Comparison of ENCODE assay signal across 21 mouse cellular contexts in the genomic region with DNA sequence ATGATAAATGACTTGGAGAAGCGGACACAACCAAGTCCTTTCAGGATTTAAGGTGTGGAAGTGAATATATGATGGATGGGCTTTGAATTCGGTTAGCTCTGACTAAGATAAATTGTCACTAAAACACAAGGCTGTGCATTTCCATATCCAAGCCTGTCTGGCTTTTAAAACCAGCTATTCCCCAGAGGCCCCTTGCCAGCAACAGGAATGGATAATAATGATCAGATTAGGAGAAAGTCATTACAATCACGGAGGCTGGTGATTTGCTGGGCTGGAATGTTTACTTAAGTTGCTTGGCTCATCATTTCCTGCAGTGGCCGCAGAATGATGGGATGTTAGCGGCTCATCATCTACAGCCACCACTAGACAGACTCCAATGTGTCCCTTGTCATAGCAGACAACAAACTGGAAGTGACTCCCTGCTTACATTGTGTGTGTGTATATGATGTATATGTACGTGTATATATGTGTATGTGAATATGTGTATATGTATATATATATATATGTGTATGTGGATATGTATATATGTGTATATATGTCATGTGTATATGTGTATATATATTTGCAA. TPM values are rescaled to one million over a fixed set of nuclear protein-coding genes. Genes with fewer than 3 reads are reported as not detected.
DNase-seq lines count a peak whose midpoint lies in the region; ATAC-seq lines count a peak whose summit lies in the region.
"Had no signal": no experiment of that assay in that cellular context is flagged by ENCODE, and none has a peak within 500 bp of the region (broad histone marks: within the 10 kb centered on the region; RNA-seq: fewer than 3 reads in every experiment).

No protein-coding gene starts in this region.

- DNase-seq in embryonic facial prominence, embryonic 11.5 days (ENCODE audit: low spot score), result peak; percentile 49
- no peak for DNase-seq in embryonic facial prominence, embryonic 10.5 days (ENCODE audit: low spot score)
- DNase-seq in midbrain, embryonic 11.5 days (ENCODE audit: low spot score, missing footprints), result no peak
- DNase-seq in gastrocnemius, postnatal 36 days, result no peak
- DNase-seq: adrenal gland, adult 2 months; cerebellum, postnatal 36 days; kidney, adult 18-20 months; kidney, postnatal 10 days; lung, adult 2 months; right cerebral cortex, postnatal 25 days; thymus, postnatal 14 days had no signal

- no peaks in the 10 kb centered on the region for H3K36me3 ChIP-seq in embryonic facial prominence, embryonic 11.5 days (replicated peaks; ENCODE audit: control insufficient read depth, insufficient read depth, low read depth, low read length)
- no peaks in the 10 kb centered on the region for H3K36me3 ChIP-seq in embryonic facial prominence, embryonic 10.5 days (replicated peaks)
- no peaks in the 10 kb centered on the region for H3K36me3 ChIP-seq in midbrain, embryonic 11.5 days (ENCODE audit: control insufficient read depth, insufficient read depth, low read length)
- no peaks in the 10 kb centered on the region for H3K36me3 ChIP-seq in midbrain, embryonic 16.5 days (ENCODE audit: control insufficient read depth, insufficient read depth, low read length)
- no peaks in the 10 kb centered on the region for H3K36me3 ChIP-seq in hindbrain, embryonic 15.5 days
- H3K36me3 ChIP-seq in neural tube, embryonic 14.5 days (ENCODE audit: control insufficient read depth, insufficient read depth, low read length), result no peaks in the 10 kb centered on the region
- H3K36me3 ChIP-seq: limb, embryonic 10.5 days had no signal

- H3K27ac ChIP-seq in embryonic facial prominence, embryonic 11.5 days (replicated peaks; ENCODE audit: low read depth, low read length), result no peak overlapping the region
- no peak overlapping the region for H3K27ac ChIP-seq in embryonic facial prominence, embryonic 10.5 days (replicated peaks)
- H3K27ac ChIP-seq in midbrain, embryonic 11.5 days (ENCODE audit: low read depth, low read length), result no peak overlapping the region
- H3K27ac ChIP-seq in midbrain, embryonic 16.5 days (ENCODE audit: low read length), result no peak overlapping the region
- H3K27ac ChIP-seq in hindbrain, embryonic 15.5 days (replicated peaks), result no peak overlapping the region
- H3K27ac ChIP-seq in neural tube, embryonic 14.5 days (ENCODE audit: low read depth, low read length), result no peak overlapping the region
- H3K27ac ChIP-seq: layer of hippocampus, adult 2 months; left cerebral cortex, adult 2 months; limb, embryonic 10.5 days; stomach, postnatal 0 days had no signal

- no peak for ATAC-seq in embryonic facial prominence, embryonic 11.5 days (replicated peaks; ENCODE audit: insufficient number of reproducible peaks, low FRiP score, low TSS enrichment, low read depth)
- ATAC-seq in midbrain, embryonic 11.5 days (ENCODE audit: low FRiP score), result peak; percentile 62; the same call in 1 of the 2 replicates
- ATAC-seq in midbrain, embryonic 16.5 days, result no peak
- ATAC-seq in hindbrain, embryonic 15.5 days (ENCODE audit: low FRiP score, low read depth), result peak; percentile 43; the same call in 1 of the 2 replicates
- ATAC-seq in neural tube, embryonic 14.5 days (ENCODE audit: low read depth), result peak; percentile 53; the same call in 1 of the 2 replicates

- intact Hi-C loops in gastrocnemius, postnatal 36 days (cut with DNase I), result no loop called here

- no peak overlapping the region for H3K4me2 ChIP-seq in embryonic facial prominence, embryonic 11.5 days (ENCODE audit: low read depth, low read length)
- H3K4me2 ChIP-seq in midbrain, embryonic 11.5 days, result no peak overlapping the region
- no peak overlapping the region for H3K4me2 ChIP-seq in midbrain, embryonic 16.5 days (ENCODE audit: low read length)
- H3K4me2 ChIP-seq in hindbrain, embryonic 15.5 days, result no peak overlapping the region
- no peak overlapping the region for H3K4me2 ChIP-seq in neural tube, embryonic 14.5 days (ENCODE audit: low read depth, low read length)
- H3K4me2 ChIP-seq: liver, embryonic 11.5 days had no signal

- H3K9ac ChIP-seq in embryonic facial prominence, embryonic 11.5 days (replicated peaks; ENCODE audit: low read length), result no peak overlapping the region
- H3K9ac ChIP-seq in midbrain, embryonic 11.5 days (ENCODE audit: low read length), result no peak overlapping the region
- H3K9ac ChIP-seq in midbrain, embryonic 16.5 days (ENCODE audit: low read depth, low read length), result no peak overlapping the region
- no peak overlapping the region for H3K9ac ChIP-seq in hindbrain, embryonic 15.5 days
- H3K9ac ChIP-seq in neural tube, embryonic 14.5 days (replicated peaks; ENCODE audit: low read depth, low read length), result no peak overlapping the region

- no peak overlapping the region for H3K4me3 ChIP-seq in embryonic facial prominence, embryonic 11.5 days (ENCODE audit: low read depth, low read length)
- no peak overlapping the region for H3K4me3 ChIP-seq in embryonic facial prominence, embryonic 10.5 days
- H3K4me3 ChIP-seq in midbrain, embryonic 11.5 days (ENCODE audit: low read depth, low read length), result no peak overlapping the region
- no peak overlapping the region for H3K4me3 ChIP-seq in midbrain, embryonic 16.5 days (ENCODE audit: low read depth, low read length)
- no peak overlapping the region for H3K4me3 ChIP-seq in hindbrain, embryonic 15.5 days
- no peak overlapping the region for H3K4me3 ChIP-seq in neural tube, embryonic 14.5 days (ENCODE audit: low read depth, low read length)
- H3K4me3 ChIP-seq: layer of hippocampus, adult 2 months; left cerebral cortex, adult 2 months; limb, embryonic 10.5 days; megakaryocyte, embryonic 14.5 days had no signal

- no peaks in the 10 kb centered on the region for H3K27me3 ChIP-seq in embryonic facial prominence, embryonic 11.5 days (ENCODE audit: control insufficient read depth, insufficient read depth, low read length)
- H3K27me3 ChIP-seq in embryonic facial prominence, embryonic 10.5 days (replicated peaks; ENCODE audit: low read depth, poor library complexity, severe bottlenecking), result 0 out of 2 replicates have a peak, but pooled peaks cover 5% of the 10 kb centered on the region
- H3K27me3 ChIP-seq in midbrain, embryonic 11.5 days (ENCODE audit: control insufficient read depth, insufficient read depth, low read length), result no peaks in the 10 kb centered on the region
- H3K27me3 ChIP-seq in midbrain, embryonic 16.5 days (ENCODE audit: control insufficient read depth, insufficient read depth, low read depth, low read length), result no peaks in the 10 kb centered on the region
- no peaks in the 10 kb centered on the region for H3K27me3 ChIP-seq in hindbrain, embryonic 15.5 days
- no peaks in the 10 kb centered on the region for H3K27me3 ChIP-seq in neural tube, embryonic 14.5 days (ENCODE audit: control insufficient read depth, insufficient read depth, low read length)
- H3K27me3 ChIP-seq: CH12.LX had no signal

- WGBS in embryonic facial prominence, embryonic 11.5 days, result 52% methylated on average over 6 of the region's 6 CpGs
- 67% methylated on average over 6 of the region's 6 CpGs for whole genome bisulfite sequencing in embryonic facial prominence, embryonic 10.5 days
- WGBS in midbrain, embryonic 11.5 days, result 80% methylated on average over 6 of the region's 6 CpGs
- WGBS in midbrain, embryonic 16.5 days, result 49% methylated on average over 6 of the region's 6 CpGs
- 46% methylated on average over 6 of the region's 6 CpGs for WGBS in hindbrain, embryonic 15.5 days
- WGBS in neural tube, embryonic 14.5 days, result 36% methylated on average over 6 of the region's 6 CpGs

- H3K4me1 ChIP-seq in embryonic facial prominence, embryonic 11.5 days (ENCODE audit: control insufficient read depth, insufficient read depth, low read length), result peaks cover 6% of the 10 kb centered on the region; the same call in 1 of the 2 replicates
- H3K4me1 ChIP-seq in embryonic facial prominence, embryonic 10.5 days, result peaks cover 59% of the 10 kb centered on the region
- H3K4me1 ChIP-seq in midbrain, embryonic 11.5 days (ENCODE audit: control insufficient read depth, insufficient read depth, low read length), result no peaks in the 10 kb centered on the region
- H3K4me1 ChIP-seq in midbrain, embryonic 16.5 days (ENCODE audit: control insufficient read depth, insufficient read depth, low read length), result no peaks in the 10 kb centered on the region
- H3K4me1 ChIP-seq in hindbrain, embryonic 15.5 days (replicated peaks), result peaks cover 35% of the 10 kb centered on the region
- H3K4me1 ChIP-seq in neural tube, embryonic 14.5 days (ENCODE audit: control insufficient read depth, insufficient read depth, low read length), result peaks cover 17% of the 10 kb centered on the region

- H3K9me3 ChIP-seq in embryonic facial prominence, embryonic 11.5 days (replicated peaks; ENCODE audit: control insufficient read depth, low read length), result no peaks in the 10 kb centered on the region
- no peaks in the 10 kb centered on the region for H3K9me3 ChIP-seq in embryonic facial prominence, embryonic 10.5 days
- H3K9me3 ChIP-seq in midbrain, embryonic 11.5 days (ENCODE audit: control insufficient read depth, low read length), result no peaks in the 10 kb centered on the region
- H3K9me3 ChIP-seq in midbrain, embryonic 16.5 days (replicated peaks; ENCODE audit: control insufficient read depth, low read length, poor library complexity, severe bottlenecking), result no peaks in the 10 kb centered on the region
- H3K9me3 ChIP-seq in hindbrain, embryonic 15.5 days, result no peaks in the 10 kb centered on the region
- no peaks in the 10 kb centered on the region for H3K9me3 ChIP-seq in neural tube, embryonic 14.5 days (ENCODE audit: control insufficient read depth, low read length)
- H3K9me3 ChIP-seq: limb, embryonic 10.5 days; megakaryocyte, embryonic 14.5 days had no signal

RNA-seq across cellular contexts. Expression of a gene that starts 28.3 kb away (rescaled TPM):
- polyA plus RNA-seq in embryonic facial prominence, embryonic 11.5 days (2014; fragmentation: Nextera tagmentation; extraction: Ambion mirVana), result 26.6 and 28.6 TPM in 2 replicates
- polyA plus RNA-seq in embryonic facial prominence, embryonic 10.5 days (2016; fragmentation: Nextera tagmentation; extraction: Ambion mirVana), result 15.9 and 20.0 TPM in 2 replicates
- polyA plus RNA-seq in midbrain, embryonic 11.5 days (2014; fragmentation: Nextera tagmentation; extraction: Ambion mirVana), result 10.0 and 13.3 TPM in 2 replicates
- polyA plus RNA-seq in midbrain, embryonic 16.5 days (2015; fragmentation: Nextera tagmentation; extraction: Ambion mirVana), result 25.1 and 25.3 TPM in 2 replicates
- polyA plus RNA-seq in hindbrain, embryonic 15.5 days (2015; fragmentation: Nextera tagmentation; extraction: Ambion mirVana), result 27.7 and 31.1 TPM in 2 replicates
- 23.4 and 32.3 TPM in 2 replicates for polyA plus RNA-seq in neural tube, embryonic 14.5 days (2014; fragmentation: Nextera tagmentation; extraction: Ambion mirVana)
- total RNA-seq in gastrocnemius, postnatal 36 days (2021), result 1 to 10 TPM; 4.0 to 5.7 TPM

Comparison
In these comparisons a context has a peak if more than half of its experiments do, and no peak if none do; other contexts are left out.
1. ATAC-seq: peak in midbrain, embryonic 11.5 days (single experiment), hindbrain, embryonic 15.5 days (single experiment) and neural tube, embryonic 14.5 days (single experiment); none in embryonic facial prominence, embryonic 11.5 days (single experiment) and midbrain, embryonic 16.5 days (single experiment).